Mouse (Mus musculus): ENCODE data around the gene Hddc2.

Hddc2 gene

GRCm38 (mm10) chr10:31354886-31355461 is 41.8 kb downstream of the Hddc2 start:
- no peak for DNase-seq

- no peak for DNase-seq
These were observed 46.6 kb downstream of the Hddc2 start for GRCm38 (mm10) chr10:31359749-31360148.

- DNase-seq: peak; percentile 6
These were observed 57.0 kb downstream of the Hddc2 start for GRCm38 (mm10) chr10:31370200-31370599.

Data from lung, postnatal 10 days (tissue).